Mouse (Mus musculus) left cerebral cortex, postnatal 10 days (tissue): ENCODE measurements around the gene Opa1. TPM values are rescaled to one million over a fixed set of nuclear protein-coding genes. Genes with fewer than 3 reads are reported as not detected.
A peak's percentile ranks its signal among the peaks of the same experiment; 100 is the strongest.

Source experiments
- DNase-seq, 2 experiments: peaks; one replicate each; pipeline ENCODE4 v3.0.0; 2021 to 2022; ENCODE audit warnings: low spot score in 2 of 2, mixed read lengths in 1 of 2; ENCODE audit errors: extremely low spot score in 1 of 2
- intact Hi-C: fragments of 180-260 bp; cut with DNase I; formaldehyde crosslinking; loops from one replicate; pipeline ENCODE4 v1.15.1; 2025
- total RNA-seq, 2 experiments: library from RNA; stranded (reverse); gene quantifications; 2 replicates each; pipeline ENCODE4 v1.2.3; 2021

Opa1 gene
- total RNA-seq, 2 experiments from 2014 or later, result 115 to 119 TPM

GRCm38 (mm10) chr16:29642376-29642775 is 63.2 kb downstream of the Opa1 start:
- no peak for DNase-seq
- intact Hi-C loops, result loop anchor here (10.0 kb wide), 1 partner anchor 672 kb away; the partner anchor contains the start of gene Gp5

- DNase-seq, result no peak
- intact Hi-C loops, result loop anchor here (10.0 kb wide), 1 partner anchor 670 kb away; the partner anchor contains the start of gene Gp5
These were observed 65.7 kb downstream of the Opa1 start for GRCm38 (mm10) chr16:29644871-29645270.

GRCm38 (mm10) chr16:29646202-29646601 is 67.1 kb downstream of the Opa1 start:
- no peak for DNase-seq
- intact Hi-C loops, result loop anchor here (10.0 kb wide), 1 partner anchor 669 kb away; the partner anchor contains the start of gene Gp5

- no peak for DNase-seq
- intact Hi-C loops, result no loop called here
These were observed 77.2 kb downstream of the Opa1 start for GRCm38 (mm10) chr16:29656187-29656825.

- intact Hi-C loops, result no loop called here
- no peak for DNase-seq
These were observed 77.8 kb downstream of the Opa1 start for GRCm38 (mm10) chr16:29656901-29657300.

- DNase-seq, result peak in 1 of 2 experiments; percentile 11
- intact Hi-C loops, result no loop called here
These were observed 78.8 kb downstream of the Opa1 start for GRCm38 (mm10) chr16:29657650-29658548.

- intact Hi-C loops, result no loop called here
These were observed 80.1 kb downstream of the Opa1 start for GRCm38 (mm10) chr16:29659101-29659810.

GRCm38 (mm10) chr16:29663042-29663758 is 84.1 kb downstream of the Opa1 start:
- intact Hi-C loops, result no loop called here

More at GRCm38 (mm10) chr16:29659101-29659810, 80.1 kb downstream of the Opa1 start:
- DNase-seq, result no peak

GRCm38 (mm10) chr16:29664392-29664791 is 85.3 kb downstream of the Opa1 start:
- no peak for DNase-seq
- intact Hi-C loops, result no loop called here

More at GRCm38 (mm10) chr16:29663042-29663758, 84.1 kb downstream of the Opa1 start:
- no peak for DNase-seq

- intact Hi-C loops, result no loop called here
- DNase-seq, result no peak
These were observed 88.0 kb downstream of the Opa1 start for GRCm38 (mm10) chr16:29666991-29667701.

GRCm38 (mm10) chr16:29667702-29668061 is 88.5 kb downstream of the Opa1 start:
- intact Hi-C loops, result no loop called here
- DNase-seq, result no peak

GRCm38 (mm10) chr16:29668451-29668850 is 89.3 kb downstream of the Opa1 start:
- no peak for DNase-seq
- intact Hi-C loops, result no loop called here

GRCm38 (mm10) chr16:29670806-29671205 is 91.7 kb downstream of the Opa1 start:
- intact Hi-C loops, result no loop called here
- DNase-seq, result no peak

- intact Hi-C loops, result no loop called here
- no peak for DNase-seq
These were observed 94.1 kb downstream of the Opa1 start for GRCm38 (mm10) chr16:29673230-29673629.

GRCm38 (mm10) chr16:29679607-29680006 is 100.5 kb downstream of the Opa1 start:
- no peak for DNase-seq
- intact Hi-C loops, result no loop called here

- intact Hi-C loops, result no loop called here
- no peak for DNase-seq
These were observed 101.5 kb downstream of the Opa1 start for GRCm38 (mm10) chr16:29680548-29681175.

- intact Hi-C loops, result no loop called here
- no peak for DNase-seq
These were observed 103.7 kb downstream of the Opa1 start for GRCm38 (mm10) chr16:29682555-29683431.
